Mouse (Mus musculus) urinary bladder, postnatal 0 days (tissue): ENCODE data around the gene Ufsp2. TPM values are rescaled to one million over a fixed set of nuclear protein-coding genes. Genes with fewer than 3 reads are reported as not detected.

ENCODE experiments used
- polyA plus RNA-seq: library from polyadenylated mRNA; unstranded; fragments of >200 nt; fragmentation: Nextera tagmentation; extraction: Ambion mirVana; gene quantifications from 2 replicates; pipeline ENCODE4 v1.2.1, GENCODE M21; 2015

Ufsp2 gene
- polyA plus RNA-seq, result 69.6 and 72.7 TPM in 2 replicates

DNA sequence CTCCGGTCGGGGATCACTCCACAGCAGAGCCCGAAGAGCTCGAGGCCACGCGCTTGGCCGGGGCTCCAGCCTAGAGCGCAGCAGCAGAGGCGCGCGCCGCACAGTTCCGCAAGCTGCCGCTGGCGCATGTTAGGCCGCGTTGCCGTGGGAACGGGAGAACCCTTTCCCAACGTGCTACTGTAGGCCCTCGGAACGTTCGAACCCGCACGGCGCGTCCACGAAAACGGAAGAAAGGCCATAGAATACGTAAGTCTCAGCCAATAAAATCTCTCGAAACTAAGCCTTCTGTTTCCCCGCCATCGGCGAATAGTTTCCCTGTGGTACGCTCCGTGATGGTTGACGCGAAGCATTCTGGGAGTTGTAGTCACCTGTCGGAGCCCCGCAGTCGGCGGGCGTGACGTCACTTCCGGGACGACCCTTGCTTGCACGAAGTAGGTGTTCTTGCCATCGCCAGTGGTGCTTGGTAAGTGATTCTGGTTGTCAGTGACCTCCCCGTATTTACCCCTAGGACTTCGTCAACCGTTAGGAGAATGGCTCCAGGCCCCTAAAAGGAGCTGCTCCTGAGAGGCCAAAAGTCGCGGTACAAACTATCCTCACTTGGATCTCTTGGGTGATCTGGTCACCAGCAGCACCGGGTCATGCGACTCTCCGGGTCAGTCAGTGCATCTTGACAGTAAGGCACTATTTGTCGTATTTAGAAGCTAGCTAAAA, at the start of gene Ufsp2, which contains the start of gene 1700029J07Rik:
Gene Ufsp2 (plus strand): TSS at position 403 of the 711 bp plus-strand sequence.
Gene 1700029J07Rik (minus strand): TSS at position 127 of the 711 bp plus-strand sequence.

GRCm38 (mm10) chr8:45934582-45935014, 40.7 kb upstream of the Ufsp2 start, which contains the start of gene Ccdc110:
Gene Ccdc110 (plus strand): TSS chr8:45934619.

DNA sequence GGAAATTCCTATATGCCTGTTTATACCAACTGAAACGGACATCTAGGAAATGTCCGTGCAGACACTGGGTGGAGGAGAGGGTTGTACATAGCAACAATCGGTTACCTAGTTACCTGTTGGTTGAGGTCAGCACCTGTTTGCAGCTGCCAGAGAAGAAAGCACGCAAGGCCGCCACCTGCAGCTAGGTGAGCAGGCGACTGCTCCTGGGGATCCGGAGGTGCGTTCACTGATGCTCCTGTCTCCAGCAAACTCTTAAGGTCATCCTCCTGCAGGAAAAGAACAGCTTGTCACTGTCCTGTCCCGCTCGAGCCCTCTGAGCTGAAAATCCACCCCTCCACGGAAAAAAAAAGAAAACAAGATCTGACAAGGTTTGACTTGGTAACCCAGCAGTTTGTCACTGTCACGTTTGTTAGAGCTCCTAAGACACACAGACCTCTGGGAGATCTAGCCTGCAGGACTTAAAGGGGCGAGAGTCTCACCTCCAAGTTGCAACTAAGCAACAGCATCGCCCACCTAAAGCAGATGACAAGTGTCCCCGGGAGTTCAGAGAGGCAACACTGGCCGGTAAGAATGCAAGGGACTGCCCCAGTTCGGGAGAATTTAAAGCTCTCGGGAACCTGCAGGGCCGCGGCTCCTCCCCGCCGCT, 23.9 kb downstream of the Ufsp2 start, which contains the start of gene Lrp2bp:
Gene Lrp2bp (plus strand): TSS at position 166 of the 646 bp plus-strand sequence.

GRCm38 (mm10) chr8:46005596-46005995, 30.3 kb downstream of the Ufsp2 start, which contains the start of gene Ankrd37:
Gene Ankrd37 (minus strand): TSS chr8:46005707.

Other genes starting within 250 kb of the Ufsp2 start
- gene Pdlim3, start 90.1 kb upstream of the Ufsp2 start, polyA plus RNA-seq, result 1,183 and 1,210 TPM in 2 replicates
- not detected in 2 replicates for gene Ccdc110, start 40.9 kb upstream of the Ufsp2 start, polyA plus RNA-seq
- gene 1700029J07Rik, start 276 bp upstream of the Ufsp2 start, polyA plus RNA-seq, result 1.3 and 1.4 TPM in 2 replicates
- gene Lrp2bp, start 23.8 kb downstream of the Ufsp2 start, polyA plus RNA-seq, result 0.31 and 0.35 TPM in 2 replicates
- 13.5 and 15.7 TPM in 2 replicates for gene Ankrd37, start 30.2 kb downstream of the Ufsp2 start, polyA plus RNA-seq
- gene Cfap97, start 176.2 kb downstream of the Ufsp2 start, polyA plus RNA-seq, result 14.8 and 18.8 TPM in 2 replicates
- gene Snx25, start 176.6 kb downstream of the Ufsp2 start, polyA plus RNA-seq, result 5.0 and 5.4 TPM in 2 replicates
- 897 and 991 TPM in 2 replicates for gene Slc25a4, start 235.8 kb downstream of the Ufsp2 start, polyA plus RNA-seq